Mouse (Mus musculus) ES-Bruce4 (cell line): Measurements from ENCODE around the gene Rheb.

Experiments
- CTCF ChIP-seq: IDR thresholded peaks from one replicate; pipeline ENCODE4 v1.8.1; 2011; ENCODE audit warnings: low read depth, low read length
- EP300 ChIP-seq: IDR thresholded peaks from 2 replicates; pipeline ENCODE4 v1.6.1; 2011; ENCODE audit warnings: low read depth, low read length; ENCODE audit not compliant: insufficient read depth
- POLR2A ChIP-seq: IDR thresholded peaks from one replicate; pipeline ENCODE4 v1.8.1; 2011; ENCODE audit warnings: low read length; ENCODE audit not compliant: insufficient read depth

DNA sequence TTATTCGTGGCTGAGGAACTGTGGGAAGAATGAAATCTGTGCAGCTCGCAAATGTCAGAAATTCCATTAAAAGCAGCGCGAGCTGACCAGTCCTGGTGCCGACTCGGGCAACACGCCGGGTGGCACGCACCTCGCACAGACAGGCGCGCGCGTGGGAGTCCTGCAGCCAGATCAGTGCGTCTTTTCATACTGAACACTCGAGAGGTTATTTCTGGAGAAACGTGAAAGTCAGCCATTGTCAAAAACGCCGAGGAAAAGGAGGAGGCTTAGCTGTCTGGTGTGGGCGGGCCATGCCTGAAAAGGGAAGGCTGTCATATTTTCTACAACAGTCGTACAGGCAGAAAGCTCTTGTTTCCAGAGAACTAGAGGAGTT is 665 bp upstream of the Rheb start:
- TF ChIP-seq CTCF (no peak), POLR2A (no peak), EP300 (no peak)
